Mouse (Mus musculus) hindbrain, embryonic 11.5 days (tissue): ENCODE data around the gene Trip10. TPM values are rescaled to one million over a fixed set of nuclear protein-coding genes. Genes with fewer than 3 reads are reported as not detected.

Experiments used
- ATAC-seq: fragments of 200-750 bp; cut with Nextera tagmentation; 2 replicates; pipeline ENCODE4 v1.8.0; 2017; ENCODE audit warnings: mild to moderate bottlenecking, moderate TSS enrichment, moderate library complexity; ENCODE audit not compliant: low FRiP score
- DNase-seq: peaks from one replicate; pipeline ENCODE4 v3.0.0-alpha.2; 2015; ENCODE audit warnings: low spot score
- H3K27ac ChIP-seq: fragments of 300-500 bp; sonication (generic); 2 replicates; pipeline ENCODE4 v1.5.1; 2014; ENCODE audit warnings: mild to moderate bottlenecking, low read depth, low read length
- H3K27me3 ChIP-seq: fragments of 300-500 bp; sonication (generic); 2 replicates; pipeline ENCODE4 v1.6.1; 2014; ENCODE audit warnings: mild to moderate bottlenecking, low read length, moderate library complexity, mixed read lengths; ENCODE audit not compliant: control insufficient read depth, insufficient read depth
- H3K36me3 ChIP-seq: fragments of 300-500 bp; sonication (generic); 2 replicates; pipeline ENCODE4 v1.6.1; 2014; ENCODE audit warnings: mild to moderate bottlenecking, low read length, moderate library complexity, mixed read lengths; ENCODE audit not compliant: control insufficient read depth, insufficient read depth
- H3K4me1 ChIP-seq: fragments of 300-500 bp; sonication (generic); replicated peaks from 2 replicates; pipeline ENCODE4 v1.6.1; 2014; ENCODE audit warnings: low read length, mixed read lengths; ENCODE audit not compliant: control insufficient read depth, insufficient read depth
- H3K4me2 ChIP-seq: fragments of 300-500 bp; sonication (generic); replicated peaks from 2 replicates; pipeline ENCODE4 v1.6.1; 2014; ENCODE audit warnings: mild to moderate bottlenecking, low read depth, low read length
- H3K4me3 ChIP-seq: fragments of 300-500 bp; sonication (generic); 2 replicates; pipeline ENCODE4 v1.5.1; 2014; ENCODE audit warnings: low read depth, low read length
- H3K9ac ChIP-seq: fragments of 300-500 bp; sonication (generic); 2 replicates; pipeline ENCODE4 v1.6.1; 2014; ENCODE audit warnings: low read depth, low read length
- H3K9me3 ChIP-seq: fragments of 300-500 bp; sonication (generic); 2 replicates; pipeline ENCODE4 v1.6.1; 2016; ENCODE audit warnings: low read length; ENCODE audit not compliant: control insufficient read depth
- WGBS: fragments of 180-500 bp; shearing (Covaris S2); extraction: QIAGEN DNeasy Blood & Tissue Kit; methylation state at CpG from one replicate; pipeline ENCODE4 v1.1.7; 2014; 5-methylcytosine and 5-hydroxymethylcytosine counted together
- polyA plus RNA-seq: library from polyadenylated mRNA; unstranded; fragments of >200 nt; fragmentation: Nextera tagmentation; extraction: Ambion mirVana; gene quantifications from 2 replicates; pipeline ENCODE4 v1.2.1, GENCODE M21; 2014

Gene Trip10
- polyA plus RNA-seq, 1 experiment from 2014 or later = 21.8 TPM

GRCm38 (mm10) chr17:57246663-57247392 lies 2.4 kb upstream of the Trip10 start:
- peak overlapping the region; percentile 92 for H3K27ac ChIP-seq
- no peaks in the 10 kb centered on the region for H3K9me3 ChIP-seq
- DNase-seq (no peak), ATAC-seq (peak; percentile 1)
- no peaks in the 10 kb centered on the region; the same call in 1 of the 2 replicates for H3K36me3 ChIP-seq
- H3K4me3 ChIP-seq = peak overlapping the region; percentile 61
- 6% methylated on average over 18 of the region's 18 CpGs for WGBS
- peak overlapping the region; percentile 86 for H3K9ac ChIP-seq
- H3K27me3 ChIP-seq = no peaks in the 10 kb centered on the region
- H3K4me2 ChIP-seq = peak overlapping the region; percentile 58
- H3K4me1 ChIP-seq = peaks cover 12% of the 10 kb centered on the region

GRCm38 (mm10) chr17:57247393-57248200 lies 1.7 kb upstream of the Trip10 start:
- WGBS = under 1% methylated on average over 46 of the region's 46 CpGs
- Histone ChIP-seq H3K36me3 (no peaks in the 10 kb centered on the region), H3K9me3 (no peaks in the 10 kb centered on the region), H3K27me3 (no peaks in the 10 kb centered on the region), H3K27ac (peak overlapping the region; percentile 92), H3K9ac (peak overlapping the region; percentile 86), H3K4me3 (peak overlapping the region; percentile 61), H3K4me2 (peak overlapping the region; percentile 82), H3K4me1 (peaks cover 12% of the 10 kb centered on the region)
- ATAC-seq = peak; percentile 93
- peak; percentile 91 for DNase-seq

GRCm38 (mm10) chr17:57248201-57248699 lies 1.0 kb upstream of the Trip10 start, which contains the start of gene Gpr108:
Gene Gpr108 (minus strand): TSS chr17:57248446.
- Histone ChIP-seq H3K36me3 (no peaks in the 10 kb centered on the region), H3K9me3 (no peaks in the 10 kb centered on the region), H3K4me3 (peak within 1 kb of the TSS; percentile 61), H3K27ac (peak within 1 kb of the TSS; percentile 92), H3K4me2 (peak within 1 kb of the TSS; percentile 82), H3K9ac (peak within 1 kb of the TSS; percentile 86), H3K27me3 (no peaks in the 10 kb centered on the region), H3K4me1 (peaks cover 12% of the 10 kb centered on the region)
- 0% methylated on average over 12 of the region's 12 CpGs for WGBS
- DNase-seq (peak; percentile 87), ATAC-seq (peak; percentile 61)

GRCm38 (mm10) chr17:57248771-57249170 lies 484 bp upstream of the Trip10 start:
- WGBS = 11% methylated on average over 13 of the region's 13 CpGs
- no peak for DNase-seq
- Histone ChIP-seq H3K27ac (peak overlapping the region; percentile 87), H3K36me3 (no peaks in the 10 kb centered on the region), H3K4me2 (peak overlapping the region; percentile 82), H3K4me3 (peak overlapping the region; percentile 60), H3K9ac (peak overlapping the region; percentile 32; the same call in 1 of the 2 replicates), H3K4me1 (peaks cover 12% of the 10 kb centered on the region), H3K9me3 (no peaks in the 10 kb centered on the region), H3K27me3 (no peaks in the 10 kb centered on the region)
- ATAC-seq = no peak

- DNase-seq = peak; percentile 31
- H3K4me3 ChIP-seq = peak overlapping the region; percentile 60
- H3K27me3 ChIP-seq = no peaks in the 10 kb centered on the region
- no peaks in the 10 kb centered on the region for H3K9me3 ChIP-seq
- no peaks in the 10 kb centered on the region; the same call in 1 of the 2 replicates for H3K36me3 ChIP-seq
- peak overlapping the region; percentile 82 for H3K4me2 ChIP-seq
- H3K4me1 ChIP-seq = peaks cover 12% of the 10 kb centered on the region
- no peak for ATAC-seq
- peak overlapping the region; percentile 60 for H3K9ac ChIP-seq
- 1% methylated on average over 33 of the region's 33 CpGs for WGBS
- H3K27ac ChIP-seq = no peak overlapping the region
These were observed 1.4 kb downstream of the Trip10 start for GRCm38 (mm10) chr17:57250461-57251160.

- no peak overlapping the region for H3K4me2 ChIP-seq
- ATAC-seq (no peak), DNase-seq (no peak)
- H3K9me3 ChIP-seq = no peaks in the 10 kb centered on the region
- H3K4me1 ChIP-seq = peaks cover 12% of the 10 kb centered on the region
- no peaks in the 10 kb centered on the region; the same call in 1 of the 2 replicates for H3K36me3 ChIP-seq
- 92% methylated on average over 3 of the region's 3 CpGs for WGBS
- no peak overlapping the region for H3K4me3 ChIP-seq
- no peaks in the 10 kb centered on the region for H3K27me3 ChIP-seq
- no peak overlapping the region for H3K27ac ChIP-seq
- no peak overlapping the region for H3K9ac ChIP-seq
These were observed 2.2 kb downstream of the Trip10 start for GRCm38 (mm10) chr17:57251431-57251830.

- Histone ChIP-seq H3K4me1 (peaks cover 8% of the 10 kb centered on the region), H3K4me3 (no peak overlapping the region), H3K9me3 (no peaks in the 10 kb centered on the region), H3K27me3 (no peaks in the 10 kb centered on the region), H3K27ac (no peak overlapping the region), H3K4me2 (no peak overlapping the region), H3K9ac (no peak overlapping the region), H3K36me3 (peaks cover 2% of the 10 kb centered on the region; the same call in 1 of the 2 replicates)
- 77% methylated on average over 6 of the region's 6 CpGs for WGBS
- DNase-seq (no peak), ATAC-seq (no peak)
These were observed 4.1 kb downstream of the Trip10 start for GRCm38 (mm10) chr17:57253306-57253705.

- no peak overlapping the region for H3K4me3 ChIP-seq
- ATAC-seq = no peak
- H3K4me2 ChIP-seq = no peak overlapping the region
- WGBS = 89% methylated on average over 14 of the region's 14 CpGs
- H3K9me3 ChIP-seq = no peaks in the 10 kb centered on the region
- H3K4me1 ChIP-seq = no peaks in the 10 kb centered on the region
- peaks cover 2% of the 10 kb centered on the region; the same call in 1 of the 2 replicates for H3K36me3 ChIP-seq
- H3K27ac ChIP-seq = no peak overlapping the region
- no peak overlapping the region for H3K9ac ChIP-seq
- H3K27me3 ChIP-seq = no peaks in the 10 kb centered on the region
- no peak for DNase-seq
These were observed 6.1 kb downstream of the Trip10 start for GRCm38 (mm10) chr17:57255354-57255753.
